Mouse (Mus musculus): ENCODE results near the gene Pthlh. TPM values are rescaled to one million over a fixed set of nuclear protein-coding genes. Genes with fewer than 3 reads are reported as not detected.

Pthlh gene
- polyA plus RNA-seq, 1 experiment from 2014 or later, result 0.65 TPM

- TF ChIP-seq CTCF (IDR thresholded peaks at IDR 0.05; ENCODE audit: low read depth), result no peak
- 100% methylated on average over 1 of the region's 1 CpGs for WGBS
- no peak overlapping the region for H3K4me2 ChIP-seq (replicated peaks; ENCODE audit: low read depth)
- no peaks in the 10 kb centered on the region for H3K9me3 ChIP-seq (ENCODE audit: control insufficient read depth)
- H3K36me3 ChIP-seq (ENCODE audit: control insufficient read depth, insufficient read depth), result no peaks in the 10 kb centered on the region
- no peaks in the 10 kb centered on the region for H3K4me1 ChIP-seq (replicated peaks; ENCODE audit: control insufficient read depth, insufficient read depth, low read length)
- H3K4me3 ChIP-seq (ENCODE audit: low read depth, low read length), result no peak overlapping the region
- H3K9ac ChIP-seq (ENCODE audit: low read depth, low read length), result no peak overlapping the region
- no peak overlapping the region for H3K27ac ChIP-seq (ENCODE audit: low read depth, low read length)
- ATAC-seq, result no peak
- no peaks in the 10 kb centered on the region for H3K27me3 ChIP-seq (replicated peaks; ENCODE audit: control insufficient read depth, insufficient read depth, low read length)
Observed at GRCm38 (mm10) chr6:147216156-147216555, 47.8 kb downstream of the Pthlh start.

GRCm38 (mm10) chr6:147207821-147208330, 56.1 kb downstream of the Pthlh start:
- Histone ChIP-seq H3K27me3 (replicated peaks; ENCODE audit: control insufficient read depth, insufficient read depth, low read length) (no peaks in the 10 kb centered on the region), H3K9ac (ENCODE audit: low read depth, low read length) (no peak overlapping the region), H3K4me1 (replicated peaks; ENCODE audit: control insufficient read depth, insufficient read depth, low read length) (no peaks in the 10 kb centered on the region), H3K4me3 (ENCODE audit: low read depth, low read length) (no peak overlapping the region), H3K27ac (ENCODE audit: low read depth, low read length) (no peak overlapping the region), H3K36me3 (ENCODE audit: control insufficient read depth, insufficient read depth) (no peaks in the 10 kb centered on the region), H3K4me2 (replicated peaks; ENCODE audit: low read depth) (no peak overlapping the region), H3K9me3 (ENCODE audit: control insufficient read depth) (no peaks in the 10 kb centered on the region)
- no peak for TF ChIP-seq CTCF (IDR thresholded peaks at IDR 0.05; ENCODE audit: low read depth)
- 76% methylated on average over 5 of the region's 5 CpGs for WGBS
- no peak for ATAC-seq

Other genes with a start within 250 kb of the Pthlh start
- 10.4 and 11.7 TPM in 2 replicates for gene Rep15, start 231.6 kb downstream of the Pthlh start, polyA plus RNA-seq (2015; fragmentation: Nextera tagmentation; extraction: Ambion mirVana)
- gene Mrps35, start 221.4 kb downstream of the Pthlh start, polyA plus RNA-seq (2015; fragmentation: Nextera tagmentation; extraction: Ambion mirVana), result 89.1 and 97.3 TPM in 2 replicates
- gene Mansc4, start 177.2 kb downstream of the Pthlh start, polyA plus RNA-seq (2015; fragmentation: Nextera tagmentation; extraction: Ambion mirVana), result 1.0 and 1.4 TPM in 2 replicates
- 3.2 and 3.6 TPM in 2 replicates for gene Klhl42, start 172.8 kb downstream of the Pthlh start, polyA plus RNA-seq (2015; fragmentation: Nextera tagmentation; extraction: Ambion mirVana)
- gene Ccdc91, start 211.6 kb upstream of the Pthlh start, polyA plus RNA-seq (2015; fragmentation: Nextera tagmentation; extraction: Ambion mirVana), result 18.8 and 19.0 TPM in 2 replicates